1 mouse cellular context compared by ENCODE assay signal in genomic region chr13:49333250-49333649, GRCm38 (mm10).
TF ChIP-seq lines count a peak whose summit lies in the region.

No protein-coding gene starts in this region.

TF ChIP-seq in MEL, 35 proteins besides CTCF, POLR2A, EP300 and RAD21:
- TF ChIP-seq GATA1 (IDR thresholded peaks at IDR 0.05; ENCODE audit: low read depth, low read length), result peak; percentile 23; the same call in 1 of the 2 replicates
- TF ChIP-seq POLR2AphosphoS2 (IDR thresholded peaks at IDR 0.05; ENCODE audit: low read length), result no peak
